Comparison of ENCODE assay signal across 9 mouse cellular contexts in the genomic region with DNA sequence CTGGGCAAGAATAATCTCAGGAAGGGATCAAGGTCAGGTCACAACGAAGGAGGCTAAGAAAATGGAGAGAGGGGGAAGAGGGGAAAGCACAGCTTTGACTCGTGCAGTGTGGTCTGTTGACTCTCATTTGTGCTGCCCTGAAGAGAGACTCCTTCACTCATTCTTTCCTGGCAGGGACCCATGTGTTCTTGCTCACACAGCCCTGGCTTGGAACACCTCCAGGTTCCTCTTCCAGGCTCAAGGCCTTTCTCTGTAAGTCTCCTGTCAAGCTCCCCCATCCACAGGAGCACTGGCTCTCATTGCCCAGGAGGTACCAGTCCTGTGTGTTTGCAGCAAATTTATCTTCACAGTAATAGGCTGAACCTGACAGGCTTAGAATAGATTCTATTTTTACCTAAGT. TPM values are rescaled to one million over a fixed set of nuclear protein-coding genes. Genes with fewer than 3 reads are reported as not detected.
DNase-seq lines count a peak whose midpoint lies in the region; TF ChIP-seq lines count a peak whose summit lies in the region.
"Had no signal": no experiment of that assay in that cellular context is flagged by ENCODE, and none has a peak within 500 bp of the region (broad histone marks: within the 10 kb centered on the region; RNA-seq: fewer than 3 reads in every experiment).

No protein-coding gene starts in this region.

- TF ChIP-seq CTCF in gastrocnemius, adult 2 months (IDR thresholded peaks at IDR 0.05): no peak

- intact Hi-C loops in gastrocnemius, adult 2 months (cut with DNase I): no loop called here
- intact Hi-C loops in left cerebral cortex, postnatal 36 days (cut with DNase I): no loop called here
- intact Hi-C loops in left cerebral cortex, postnatal 14 days (cut with DNase I): no loop called here

- H3K4me3 ChIP-seq in gastrocnemius, adult 2 months: no peak overlapping the region
- H3K4me3 ChIP-seq: liver, embryonic 15.5 days had no signal

- H3K27ac ChIP-seq in gastrocnemius, adult 2 months: peak overlapping the region; percentile 80
- H3K27ac ChIP-seq: liver, embryonic 15.5 days had no signal

- DNase-seq in Muller cell, postnatal 12 days (ENCODE audit: inconsistent ontology term): peak; percentile 68
- DNase-seq in adrenal gland, adult (ENCODE audit: inconsistent age in 2 of 2, low spot score in 1 of 2): peak; percentile 87 to 96
- peak; percentile 75 for DNase-seq in gastrocnemius, adult 2 months
- peak; percentile 9 to 31 for DNase-seq in kidney, postnatal 36 days
- no peak for DNase-seq in embryo, embryonic 11 days
- DNase-seq in left cerebral cortex, postnatal 36 days (ENCODE audit: low spot score in 2 of 2): no peak
- no peak for DNase-seq in left cerebral cortex, postnatal 14 days (ENCODE audit: low spot score in 2 of 2)
- DNase-seq: right cerebral cortex, postnatal 25 days had no signal

RNA-seq across cellular contexts. Expression of a gene that starts 7.2 kb away (rescaled TPM):
- 1,000 to 10,000 TPM; 5,559 to 6,662 TPM for total RNA-seq in gastrocnemius, adult 2 months (2021)
- 1 to 10 TPM; 1.3 to 1.4 TPM for total RNA-seq in left cerebral cortex, postnatal 36 days (2021)
- 1 to 10 TPM; 2.0 to 2.7 TPM for total RNA-seq in left cerebral cortex, postnatal 14 days (2021)

RNA-seq across cellular contexts. Expression of a gene that starts 53.6 kb away (rescaled TPM):
- total RNA-seq in gastrocnemius, adult 2 months (2021): 10 to 100 TPM; 29.9 to 38.6 TPM
- total RNA-seq in left cerebral cortex, postnatal 36 days (2021): 10 to 100 TPM; 61.9 to 62.2 TPM
- 10 to 100 TPM; 67.3 to 67.8 TPM for total RNA-seq in left cerebral cortex, postnatal 14 days (2021)

Comparison
In these comparisons a context has a peak if more than half of its experiments do, and no peak if none do; other contexts are left out.
1. DNase-seq: peak in Muller cell, postnatal 12 days (single experiment), adrenal gland, adult (2 of 2), gastrocnemius, adult 2 months (single experiment) and kidney, postnatal 36 days (2 of 2); none in embryo, embryonic 11 days (single experiment), left cerebral cortex, postnatal 36 days (0 of 2) and left cerebral cortex, postnatal 14 days (0 of 2).
2. RNA of a gene that starts 7.2 kb away (total RNA-seq): 5,559 to 6,662 TPM in gastrocnemius, adult 2 months; 2.0 to 2.7 TPM in left cerebral cortex, postnatal 14 days and 1.3 to 1.4 TPM in left cerebral cortex, postnatal 36 days; every median in the first group is over 1,000 times any median in the second.